Mouse (Mus musculus) ZHBTc4 (cell line): ENCODE data around the gene Sys1.
A peak's percentile ranks its signal among the peaks of the same experiment; 100 is the strongest.

Experiments used
- DNase-seq: peaks from one replicate; pipeline ENCODE4 v3.0.0-alpha.2; 2011; ENCODE audit warnings: low read depth, low spot score

The Sys1 gene

DNA sequence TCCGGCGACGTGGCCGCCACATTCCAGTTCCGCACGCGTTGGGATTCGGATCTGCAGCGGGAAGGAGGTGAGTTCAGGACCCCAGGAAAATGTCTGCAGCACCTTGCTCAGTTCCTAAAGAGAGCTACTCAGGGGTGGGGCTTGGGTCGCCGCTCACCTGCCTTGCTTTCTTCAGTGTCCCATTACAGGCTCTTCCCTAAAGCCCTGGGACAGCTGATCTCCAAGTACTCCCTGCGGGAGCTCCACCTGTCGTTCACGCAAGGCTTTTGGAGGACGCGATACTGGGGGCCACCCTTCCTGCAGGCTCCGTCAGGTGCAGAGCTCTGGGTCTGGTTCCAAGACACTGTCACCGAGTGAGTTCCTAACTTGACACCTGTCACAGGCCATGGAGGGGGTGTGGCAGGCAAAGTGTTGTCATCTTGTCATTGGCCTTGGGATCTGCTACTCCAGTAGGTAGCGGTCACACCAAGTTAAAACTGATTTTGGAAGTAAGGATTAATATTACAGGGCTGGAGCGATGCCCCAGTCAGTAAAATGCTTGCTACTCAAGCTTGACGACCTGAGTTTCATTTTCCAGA lies 41.0 kb downstream of the Sys1 start:
- no peak for DNase-seq

DNA sequence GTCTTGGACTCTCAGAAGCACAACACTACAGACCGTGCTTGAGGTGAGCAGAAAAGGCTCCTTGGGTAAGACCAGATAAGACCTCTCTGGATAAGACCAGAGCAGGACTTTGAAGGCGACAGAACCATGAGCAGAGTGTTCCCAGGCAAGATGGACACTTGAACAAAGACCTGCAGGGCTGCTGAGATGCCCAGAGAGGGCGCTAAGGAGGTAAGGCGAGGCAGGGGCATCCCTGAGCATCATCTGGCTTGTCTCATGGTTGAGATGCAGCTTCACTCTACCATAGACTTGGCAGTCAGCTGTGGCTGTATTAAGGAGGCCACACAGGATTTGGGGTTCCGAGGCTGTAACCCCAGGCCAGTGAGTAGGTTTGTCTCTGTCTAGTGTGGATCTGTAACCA lies 42.6 kb downstream of the Sys1 start:
- no peak for DNase-seq

- no peak for DNase-seq
Measured at GRCm38 (mm10) chr2:164500511-164500910, 43.7 kb downstream of the Sys1 start.

DNA sequence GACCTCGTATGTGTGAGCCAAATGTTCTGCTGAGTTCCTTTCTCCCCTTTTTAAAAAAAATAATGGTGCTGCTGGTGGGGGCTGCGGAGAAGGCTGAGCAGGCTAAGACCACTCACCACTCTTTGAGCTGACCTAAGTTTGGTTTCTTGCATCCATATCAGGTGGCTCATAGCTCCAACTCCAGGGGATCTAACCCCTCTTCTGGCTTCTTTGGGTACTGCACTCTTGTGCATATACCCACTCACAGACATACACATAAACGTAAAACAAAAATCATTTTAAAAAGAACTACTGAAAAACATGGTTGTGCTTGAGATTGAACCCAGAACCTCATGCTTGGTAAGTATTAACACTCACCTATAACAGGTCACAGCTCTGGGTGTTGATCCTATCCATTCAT lies 48.2 kb downstream of the Sys1 start:
- DNase-seq: peak; percentile 51

GRCm38 (mm10) chr2:164505619-164506347 lies 49.0 kb downstream of the Sys1 start:
- DNase-seq: no peak

GRCm38 (mm10) chr2:164507811-164508210 lies 51.0 kb downstream of the Sys1 start:
- peak; percentile 87 for DNase-seq

GRCm38 (mm10) chr2:164510621-164511190 lies 53.9 kb downstream of the Sys1 start:
- DNase-seq: peak; percentile 80

- DNase-seq: no peak
Measured at GRCm38 (mm10) chr2:164512121-164512909, 55.6 kb downstream of the Sys1 start.

DNA sequence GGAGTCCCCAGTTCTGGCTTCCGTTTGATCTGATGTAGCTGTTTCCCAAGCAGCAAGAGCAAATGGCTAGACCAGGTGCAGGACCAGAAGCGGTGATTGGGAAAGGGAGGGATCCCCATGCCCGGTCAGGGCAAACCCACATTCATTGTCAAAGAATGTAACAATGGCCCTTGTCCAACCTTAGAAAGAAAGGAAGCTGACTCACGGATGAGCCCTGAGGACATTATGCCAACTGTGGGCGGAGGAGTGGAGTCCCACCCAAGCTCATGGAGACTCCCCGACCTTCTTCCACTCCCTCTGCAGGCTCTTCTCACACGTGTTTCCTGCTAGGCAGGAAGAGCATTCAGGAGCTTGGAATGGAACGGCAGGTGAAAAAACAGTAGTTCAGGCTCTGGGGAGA lies 56.6 kb downstream of the Sys1 start:
- peak; percentile 39 for DNase-seq

- no peak for DNase-seq
Measured at GRCm38 (mm10) chr2:164514916-164515315, 58.2 kb downstream of the Sys1 start.

DNA sequence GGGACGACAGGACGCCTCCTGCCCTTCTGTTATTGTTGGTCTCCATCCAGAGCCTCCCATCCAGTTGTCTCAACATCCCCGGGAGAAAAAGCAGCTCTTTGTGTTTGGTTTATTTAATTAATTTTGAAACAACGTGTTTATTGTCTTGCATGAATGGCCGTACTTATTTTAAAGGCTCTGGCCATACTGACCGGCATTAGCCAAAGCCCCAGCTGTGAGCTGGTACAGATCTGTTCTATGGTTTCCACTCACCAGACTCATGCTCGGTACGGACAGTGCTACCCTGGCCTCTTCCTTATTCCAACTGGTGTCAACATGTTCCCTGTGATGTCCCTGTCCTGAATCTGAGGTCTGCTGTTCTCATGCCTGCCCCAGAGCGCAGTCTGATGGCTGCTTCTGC lies 59.1 kb downstream of the Sys1 start:
- no peak for DNase-seq

GRCm38 (mm10) chr2:164516592-164516991 lies 59.8 kb downstream of the Sys1 start:
- DNase-seq: no peak

GRCm38 (mm10) chr2:164517485-164518221 lies 60.9 kb downstream of the Sys1 start:
- DNase-seq: peak; percentile 89

DNA sequence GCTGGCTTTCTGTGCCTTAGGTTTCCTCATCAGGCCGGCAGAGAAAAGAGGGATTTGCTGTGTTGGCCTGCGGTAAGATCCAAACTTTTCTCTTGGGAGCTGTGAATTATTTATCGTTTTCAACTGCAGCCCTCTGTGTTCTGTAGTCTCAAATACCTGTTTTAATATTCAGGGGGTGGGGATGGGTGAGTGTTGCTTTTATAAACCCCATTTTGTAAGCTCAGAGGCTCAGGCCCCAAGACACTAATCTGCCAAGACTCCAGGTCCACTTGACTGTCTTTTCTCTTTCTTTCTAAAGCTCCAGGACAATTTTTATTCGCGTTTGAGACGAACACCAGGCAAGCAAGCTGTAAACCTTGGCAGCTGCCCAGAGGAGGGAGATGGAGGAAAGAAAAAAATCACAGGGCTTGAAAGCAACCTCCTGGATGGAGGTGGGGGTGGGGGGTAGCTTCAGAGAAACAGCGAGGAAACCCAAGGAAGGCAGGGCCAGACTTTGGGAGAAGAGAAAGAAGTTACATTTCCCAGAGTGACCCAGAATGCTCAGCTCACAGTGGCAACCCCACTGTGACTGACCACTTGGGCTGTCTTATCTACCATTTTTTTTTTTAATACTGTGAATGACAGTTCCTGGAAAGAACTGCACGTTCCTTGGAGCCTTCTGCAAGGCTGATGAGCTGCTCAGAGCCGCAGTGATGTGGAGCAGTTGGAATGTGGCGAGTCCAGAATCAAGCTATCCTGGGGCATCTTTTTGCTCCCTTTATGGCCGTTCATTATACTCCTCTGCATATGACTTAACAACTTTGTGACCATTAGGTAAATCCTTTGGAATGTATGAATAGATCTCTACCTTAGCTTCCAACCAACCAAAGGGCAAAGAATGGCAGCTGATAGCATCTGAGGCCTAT lies 61.8 kb downstream of the Sys1 start:
- no peak for DNase-seq

GRCm38 (mm10) chr2:164519171-164519526 lies 62.4 kb downstream of the Sys1 start:
- DNase-seq: no peak

DNA sequence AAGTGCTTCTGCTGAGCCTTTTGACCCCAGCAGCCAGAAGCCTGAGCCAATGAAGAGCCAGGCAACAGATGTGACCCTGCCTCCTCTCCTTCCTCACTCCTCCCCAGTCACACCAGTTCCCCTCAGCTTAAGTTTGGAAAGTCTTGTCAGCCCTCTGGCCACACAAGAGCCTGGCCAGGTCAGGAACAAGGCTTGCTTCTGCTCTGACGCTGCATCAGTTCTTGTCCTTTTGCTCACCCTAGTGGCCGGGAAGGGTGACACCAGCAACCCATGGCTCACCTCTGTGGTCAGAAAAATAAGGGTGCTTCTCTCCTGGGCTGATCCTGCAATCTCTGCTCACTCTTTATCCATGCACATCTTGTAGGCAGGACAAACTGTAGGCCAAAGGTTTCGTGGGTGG lies 64.0 kb downstream of the Sys1 start:
- peak; percentile 73 for DNase-seq

- DNase-seq: peak; percentile 82
Measured at GRCm38 (mm10) chr2:164521841-164522240, 65.1 kb downstream of the Sys1 start.

DNA sequence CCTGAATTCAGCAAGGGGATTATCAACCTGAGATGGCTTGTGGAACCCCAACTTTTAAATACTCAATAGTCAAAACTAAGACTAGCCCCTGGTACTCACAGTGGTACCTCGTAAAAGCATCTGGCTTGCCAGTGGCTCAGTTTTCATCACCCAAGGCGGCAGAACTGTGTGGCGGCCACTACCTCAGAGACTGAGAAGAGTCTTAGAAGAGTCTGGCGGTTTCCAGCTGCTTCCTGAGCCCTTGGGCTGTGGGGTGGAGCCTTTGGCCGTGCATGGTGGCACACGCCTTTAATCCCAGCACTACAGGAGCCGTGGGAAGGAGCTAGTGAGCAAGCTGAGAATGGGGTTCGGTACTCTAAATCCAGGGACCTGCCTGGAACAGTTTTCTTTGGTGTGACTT lies 65.5 kb downstream of the Sys1 start:
- no peak for DNase-seq

DNA sequence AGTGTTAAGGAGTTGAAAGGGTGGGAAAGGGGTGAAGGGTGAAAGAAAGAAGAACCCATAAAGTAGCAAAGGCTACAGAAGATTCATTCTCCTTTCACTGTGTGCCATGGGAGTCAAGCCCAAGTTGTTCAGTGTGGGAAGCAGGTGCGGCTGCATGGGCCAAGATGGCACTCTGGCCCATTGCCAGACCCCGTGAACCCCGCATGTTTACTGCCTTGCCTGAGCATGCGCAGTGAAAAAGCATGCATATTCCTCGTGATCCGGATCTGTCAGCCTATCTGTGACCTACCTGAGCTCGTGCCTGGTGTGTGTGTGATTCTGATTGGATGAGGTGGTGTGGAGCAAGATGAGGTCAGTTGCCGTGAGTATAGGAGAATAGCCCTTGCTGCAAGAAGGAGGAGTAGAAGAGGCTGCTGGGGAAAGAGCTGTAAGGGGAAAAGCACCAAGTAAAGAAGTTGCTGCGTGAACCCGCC lies 66.6 kb downstream of the Sys1 start:
- DNase-seq: peak; percentile 46

DNA sequence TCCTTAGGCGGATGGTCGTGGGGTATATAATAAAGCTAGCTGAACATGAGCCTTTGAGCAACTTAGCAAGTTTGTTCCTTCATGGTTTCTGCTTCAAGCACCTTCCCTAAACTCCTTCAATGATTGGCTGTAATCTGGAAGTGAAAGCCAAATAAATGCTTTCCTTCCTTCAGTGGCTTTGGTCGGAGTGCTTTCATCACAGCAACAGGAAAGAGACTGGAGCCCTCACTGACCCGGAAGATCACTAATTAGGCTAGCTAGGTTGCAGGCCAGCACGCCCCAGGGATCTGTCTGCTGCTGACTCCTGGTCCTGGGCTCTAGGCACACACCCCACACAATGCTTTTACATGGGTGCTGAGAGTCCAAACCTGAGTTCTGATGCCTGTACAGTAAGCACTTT lies 71.8 kb downstream of the Sys1 start:
- no peak for DNase-seq
